Mouse (Mus musculus): ENCODE data around the gene Anapc5. TPM values are rescaled to one million over a fixed set of nuclear protein-coding genes. Genes with fewer than 3 reads are reported as not detected.
A peak's percentile ranks its signal among the peaks of the same experiment; 100 is the strongest.

Gene Anapc5
- total RNA-seq (2021) (100 to 1,000 TPM; 152 to 154 TPM), polyA plus RNA-seq (2012; rRNA removed) (124 and 148 TPM in 2 replicates)
- long read RNA-seq, transcript Anapc5-201 (17 exons, 2,760 nt) = minor isoform, 50 of 121 reads
- long read RNA-seq, transcript Anapc5-218 (17 exons, 2,404 nt) = major isoform, 58 of 121 reads
- long read RNA-seq, partial matches to known transcripts = 5 of 121 reads
- long read RNA-seq, other reads (novel, unspliced or antisense) = 7 of 121 reads

GRCm38 (mm10) chr5:122820777-122821523, at the start of gene Anapc5:
Gene Anapc5 (minus strand): TSS chr5:122821339.
- peak; percentile 95 for DNase-seq

GRCm38 (mm10) chr5:122863053-122863452, 41.9 kb upstream of the Anapc5 start:
- no peak for DNase-seq

GRCm38 (mm10) chr5:122855858-122856257, 34.7 kb upstream of the Anapc5 start:
- no peak for DNase-seq

- DNase-seq = no peak
These were observed 31.5 kb upstream of the Anapc5 start for GRCm38 (mm10) chr5:122852611-122853010.

GRCm38 (mm10) chr5:122850319-122851002, 29.3 kb upstream of the Anapc5 start:
- DNase-seq = no peak

- peak; percentile 99 for DNase-seq
These were observed 28.6 kb upstream of the Anapc5 start, which contains the start of gene Rnf34 for GRCm38 (mm10) chr5:122849521-122850318. Gene Rnf34 (plus strand): TSS chr5:122850048.

- DNase-seq = no peak
These were observed 22.7 kb upstream of the Anapc5 start for GRCm38 (mm10) chr5:122843799-122844198.

- DNase-seq = no peak
These were observed 20.0 kb upstream of the Anapc5 start for GRCm38 (mm10) chr5:122841126-122841525.

GRCm38 (mm10) chr5:122832996-122833395, 11.9 kb upstream of the Anapc5 start:
- no peak for DNase-seq

- no peak for DNase-seq
These were observed 11.4 kb upstream of the Anapc5 start for GRCm38 (mm10) chr5:122832536-122832935.

- DNase-seq = no peak
These were observed 4.0 kb upstream of the Anapc5 start for GRCm38 (mm10) chr5:122825099-122825498.

GRCm38 (mm10) chr5:122824450-122824849, 3.3 kb upstream of the Anapc5 start:
- no peak for DNase-seq

GRCm38 (mm10) chr5:122823976-122824375, 2.8 kb upstream of the Anapc5 start:
- DNase-seq = no peak

GRCm38 (mm10) chr5:122822441-122822840, 1.3 kb upstream of the Anapc5 start:
- no peak for DNase-seq

- DNase-seq = no peak
These were observed 366 bp upstream of the Anapc5 start for GRCm38 (mm10) chr5:122821524-122821885.

- no peak for DNase-seq
These were observed 8.4 kb downstream of the Anapc5 start for GRCm38 (mm10) chr5:122812699-122813098.

GRCm38 (mm10) chr5:122811364-122812079, 9.6 kb downstream of the Anapc5 start:
- DNase-seq = peak; percentile 67

GRCm38 (mm10) chr5:122805503-122805902, 15.6 kb downstream of the Anapc5 start:
- no peak for DNase-seq

GRCm38 (mm10) chr5:122802706-122803105, 18.4 kb downstream of the Anapc5 start:
- DNase-seq = no peak

- no peak for DNase-seq
These were observed 19.5 kb downstream of the Anapc5 start for GRCm38 (mm10) chr5:122801684-122802083.

- peak; percentile 23 for DNase-seq
These were observed 20.7 kb downstream of the Anapc5 start for GRCm38 (mm10) chr5:122800345-122801010.
